11 mouse cellular contexts compared by ENCODE assay signal in genomic region chr1:135820736-135821364, GRCm38 (mm10). TPM values are rescaled to one million over a fixed set of nuclear protein-coding genes. Genes with fewer than 3 reads are reported as not detected.
DNase-seq lines count a peak whose midpoint lies in the region; ATAC-seq lines count a peak whose summit lies in the region.
"Had no signal": no experiment of that assay in that cellular context is flagged by ENCODE, and none has a peak within 500 bp of the region (broad histone marks: within the 10 kb centered on the region; RNA-seq: fewer than 3 reads in every experiment).

No protein-coding gene starts in this region.

- no peak for DNase-seq in frontal cortex, postnatal 25 days (ENCODE audit: low spot score in 2 of 2)
- peak; percentile 83 for DNase-seq in 3134 (ENCODE audit: extremely low read depth, insufficient read length, low spot score)
- no peak for DNase-seq in hindbrain, embryonic 14.5 days (ENCODE audit: low spot score)
- DNase-seq: cerebellum, adult 8-10 months; gastrocnemius, postnatal 10 days; heart, postnatal 10 days had no signal

- H3K27ac ChIP-seq in embryonic facial prominence, embryonic 13.5 days = no peak overlapping the region
- peak overlapping the region; percentile 78 for H3K27ac ChIP-seq in kidney, embryonic 16.5 days (ENCODE audit: low read length)
- no peak overlapping the region for H3K27ac ChIP-seq in hindbrain, embryonic 14.5 days

- no peaks in the 10 kb centered on the region for H3K9me3 ChIP-seq in embryonic facial prominence, embryonic 13.5 days
- H3K9me3 ChIP-seq in kidney, embryonic 16.5 days (ENCODE audit: low read length) = no peaks in the 10 kb centered on the region
- no peaks in the 10 kb centered on the region for H3K9me3 ChIP-seq in hindbrain, embryonic 14.5 days (ENCODE audit: control insufficient read depth, low read length)

- 76% methylated on average over 16 of the region's 16 CpGs for WGBS in embryonic facial prominence, embryonic 13.5 days
- 70% methylated on average over 16 of the region's 16 CpGs for WGBS in kidney, embryonic 16.5 days
- WGBS in hindbrain, embryonic 14.5 days = 72% methylated on average over 16 of the region's 16 CpGs

- no peaks in the 10 kb centered on the region for H3K36me3 ChIP-seq in embryonic facial prominence, embryonic 13.5 days
- H3K36me3 ChIP-seq in kidney, embryonic 16.5 days (ENCODE audit: insufficient read depth, low read length) = no peaks in the 10 kb centered on the region
- no peaks in the 10 kb centered on the region for H3K36me3 ChIP-seq in hindbrain, embryonic 14.5 days (replicated peaks; ENCODE audit: control insufficient read depth, insufficient read depth)

- ATAC-seq in frontal cortex, adult (ENCODE audit: low TSS enrichment) = peak; percentile 34; the same call in 1 of the 2 replicates
- ATAC-seq in embryonic facial prominence, embryonic 13.5 days (ENCODE audit: insufficient number of reproducible peaks, insufficient read depth, low FRiP score, low TSS enrichment, low read depth) = no peak
- ATAC-seq in kidney, embryonic 16.5 days (ENCODE audit: low FRiP score, low TSS enrichment) = peak; percentile 55
- ATAC-seq in erythroblast, adult 5-6 weeks (replicated peaks; ENCODE audit: low FRiP score, poor library complexity, severe bottlenecking) = no peak
- ATAC-seq in monocyte, adult 5-6 weeks (replicated peaks; ENCODE audit: insufficient number of reproducible peaks, low FRiP score, low TSS enrichment, poor library complexity, severe bottlenecking) = no peak
- ATAC-seq in hindbrain, embryonic 14.5 days (ENCODE audit: low FRiP score) = no peak

- H3K9ac ChIP-seq in embryonic facial prominence, embryonic 13.5 days = no peak overlapping the region
- H3K9ac ChIP-seq in kidney, embryonic 16.5 days (replicated peaks; ENCODE audit: low read length) = peak overlapping the region; percentile 18; the same call in 1 of the 2 replicates
- no peak overlapping the region for H3K9ac ChIP-seq in hindbrain, embryonic 14.5 days

- peaks cover 65% of the 10 kb centered on the region for H3K27me3 ChIP-seq in embryonic facial prominence, embryonic 13.5 days
- H3K27me3 ChIP-seq in kidney, embryonic 16.5 days (ENCODE audit: insufficient read depth, low read length) = peaks cover 32% of the 10 kb centered on the region
- peaks cover 44% of the 10 kb centered on the region for H3K27me3 ChIP-seq in hindbrain, embryonic 14.5 days (ENCODE audit: control insufficient read depth, insufficient read depth, low read length)

- peaks cover 15% of the 10 kb centered on the region for H3K4me1 ChIP-seq in embryonic facial prominence, embryonic 13.5 days
- peaks cover 40% of the 10 kb centered on the region for H3K4me1 ChIP-seq in kidney, embryonic 16.5 days (ENCODE audit: insufficient read depth, low read length)
- peaks cover 11% of the 10 kb centered on the region for H3K4me1 ChIP-seq in hindbrain, embryonic 14.5 days (replicated peaks; ENCODE audit: control insufficient read depth, insufficient read depth, low read length)

- H3K4me2 ChIP-seq in embryonic facial prominence, embryonic 13.5 days = peak overlapping the region; percentile 99; the same call in 1 of the 2 replicates
- peak overlapping the region; percentile 19 for H3K4me2 ChIP-seq in kidney, embryonic 16.5 days (replicated peaks; ENCODE audit: low read depth, low read length)
- H3K4me2 ChIP-seq in hindbrain, embryonic 14.5 days (replicated peaks) = no peak overlapping the region

- H3K4me3 ChIP-seq in embryonic facial prominence, embryonic 13.5 days = no peak overlapping the region
- H3K4me3 ChIP-seq in kidney, embryonic 16.5 days (ENCODE audit: low read length) = no peak overlapping the region
- H3K4me3 ChIP-seq in hindbrain, embryonic 14.5 days (replicated peaks; ENCODE audit: low read length) = no peak overlapping the region

RNA-seq across cellular contexts. Expression of gene Lad1, which starts 2.5 kb away (rescaled TPM):
- polyA plus RNA-seq in embryonic facial prominence, embryonic 13.5 days (2015; fragmentation: Nextera tagmentation; extraction: Ambion mirVana) = 13.2 and 13.6 TPM in 2 replicates
- polyA plus RNA-seq in kidney, embryonic 16.5 days (2015; fragmentation: Nextera tagmentation; extraction: Ambion mirVana) = 29.1 and 30.8 TPM in 2 replicates
- total RNA-seq in erythroblast, adult 5-6 weeks (2015; ENCODE audit: low replicate concordance) = not detected in 2 replicates
- not detected in 2 replicates for total RNA-seq in erythroblast, adult 5-6 weeks (2017; ENCODE audit: low replicate concordance)
- 0.29 TPM in 1 of 3 replicates, not detected in the others for total RNA-seq in monocyte, adult 5-6 weeks (2017)
- polyA plus RNA-seq in hindbrain, embryonic 14.5 days (2014; fragmentation: Nextera tagmentation; extraction: Ambion mirVana) = 0.23 and 0.51 TPM in 2 replicates

RNA-seq across cellular contexts. Expression of gene Tnnt2, which starts 15.3 kb away (rescaled TPM):
- 12.2 and 38.0 TPM in 2 replicates for polyA plus RNA-seq in embryonic facial prominence, embryonic 13.5 days (2015; fragmentation: Nextera tagmentation; extraction: Ambion mirVana)
- 9.4 and 37.2 TPM in 2 replicates for polyA plus RNA-seq in kidney, embryonic 16.5 days (2015; fragmentation: Nextera tagmentation; extraction: Ambion mirVana)
- total RNA-seq in erythroblast, adult 5-6 weeks (2015; ENCODE audit: low replicate concordance) = not detected in 2 replicates
- total RNA-seq in erythroblast, adult 5-6 weeks (2017; ENCODE audit: low replicate concordance) = not detected in 2 replicates
- total RNA-seq in monocyte, adult 5-6 weeks (2017) = not detected in 3 replicates
- polyA plus RNA-seq in hindbrain, embryonic 14.5 days (2014; fragmentation: Nextera tagmentation; extraction: Ambion mirVana) = 0.39 and 0.70 TPM in 2 replicates

RNA-seq across cellular contexts. Expression of gene Tnni1, which starts 41.6 kb away (rescaled TPM):
- polyA plus RNA-seq in embryonic facial prominence, embryonic 13.5 days (2015; fragmentation: Nextera tagmentation; extraction: Ambion mirVana) = 28.9 and 33.8 TPM in 2 replicates
- 21.9 and 23.5 TPM in 2 replicates for polyA plus RNA-seq in kidney, embryonic 16.5 days (2015; fragmentation: Nextera tagmentation; extraction: Ambion mirVana)
- not detected in 2 replicates for total RNA-seq in erythroblast, adult 5-6 weeks (2015; ENCODE audit: low replicate concordance)
- not detected in 2 replicates for total RNA-seq in erythroblast, adult 5-6 weeks (2017; ENCODE audit: low replicate concordance)
- total RNA-seq in monocyte, adult 5-6 weeks (2017) = 0.97 to 3.4 TPM in 2 of 3 replicates, not detected in the other
- 0.47 and 1.7 TPM in 2 replicates for polyA plus RNA-seq in hindbrain, embryonic 14.5 days (2014; fragmentation: Nextera tagmentation; extraction: Ambion mirVana)

RNA-seq across cellular contexts. Expression of gene Phlda3, which starts 54.9 kb away (rescaled TPM):
- polyA plus RNA-seq in embryonic facial prominence, embryonic 13.5 days (2015; fragmentation: Nextera tagmentation; extraction: Ambion mirVana) = 78.0 and 85.6 TPM in 2 replicates
- 79.6 and 87.5 TPM in 2 replicates for polyA plus RNA-seq in kidney, embryonic 16.5 days (2015; fragmentation: Nextera tagmentation; extraction: Ambion mirVana)
- total RNA-seq in erythroblast, adult 5-6 weeks (2015; ENCODE audit: low replicate concordance) = not detected in 2 replicates
- not detected in 2 replicates for total RNA-seq in erythroblast, adult 5-6 weeks (2017; ENCODE audit: low replicate concordance)
- 0.39 to 7.4 TPM (median 1.4 TPM) in 3 replicates for total RNA-seq in monocyte, adult 5-6 weeks (2017)
- 38.5 and 38.7 TPM in 2 replicates for polyA plus RNA-seq in hindbrain, embryonic 14.5 days (2014; fragmentation: Nextera tagmentation; extraction: Ambion mirVana)

Comparison
In these comparisons a context has a peak if more than half of its experiments do, and no peak if none do; other contexts are left out.
1. ATAC-seq: peak in frontal cortex, adult (single experiment) and kidney, embryonic 16.5 days (single experiment); none in embryonic facial prominence, embryonic 13.5 days (single experiment), erythroblast, adult 5-6 weeks (single experiment), monocyte, adult 5-6 weeks (single experiment) and hindbrain, embryonic 14.5 days (single experiment).